Mouse (Mus musculus) ZHBTc4 (cell line): ENCODE results near the gene Chl1.

Experiments
- DNase-seq: peaks from one replicate; pipeline ENCODE4 v3.0.0-alpha.2; 2011; ENCODE audit warnings: low read depth, low spot score

Gene Chl1

GRCm38 (mm10) chr6:103795241-103795640 lies 284.9 kb downstream of the Chl1 start:
- no peak for DNase-seq
